Mouse (Mus musculus): ENCODE measurements around the gene Zfand2b.

The Zfand2b gene

DNA sequence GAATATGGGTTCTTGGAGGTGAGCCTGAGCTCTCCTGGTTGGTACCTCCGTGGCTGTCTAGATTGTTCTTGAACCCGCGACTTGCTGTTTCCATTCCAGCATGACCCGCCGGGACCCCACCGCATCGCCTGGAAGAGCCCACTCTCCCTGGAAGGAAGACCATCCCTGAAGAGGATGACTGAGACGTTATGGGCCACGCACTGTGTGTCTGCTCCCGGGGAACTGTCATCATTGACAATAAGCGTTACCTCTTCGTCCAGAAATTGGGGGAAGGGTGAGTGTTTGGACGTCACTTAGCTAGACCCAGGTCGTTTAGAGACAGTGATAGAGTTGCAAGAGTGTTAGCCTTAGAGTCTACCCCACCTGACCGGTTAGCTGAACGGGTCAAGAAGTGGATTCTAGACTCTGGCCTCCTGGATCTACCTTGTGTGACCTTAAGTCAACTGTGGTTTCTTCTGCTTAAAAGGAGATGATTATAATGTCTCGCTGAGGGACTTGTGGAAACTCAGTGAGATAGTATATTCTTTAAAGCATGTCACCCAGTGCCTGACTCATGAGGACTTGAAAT, 42.8 kb downstream of the Zfand2b start:
- in situ Hi-C loops (cut with MboI, MseI), result loop anchor here (25.0 kb wide), 1 partner anchor 974 kb away; the partner anchor contains the start of gene Arpc2

DNA sequence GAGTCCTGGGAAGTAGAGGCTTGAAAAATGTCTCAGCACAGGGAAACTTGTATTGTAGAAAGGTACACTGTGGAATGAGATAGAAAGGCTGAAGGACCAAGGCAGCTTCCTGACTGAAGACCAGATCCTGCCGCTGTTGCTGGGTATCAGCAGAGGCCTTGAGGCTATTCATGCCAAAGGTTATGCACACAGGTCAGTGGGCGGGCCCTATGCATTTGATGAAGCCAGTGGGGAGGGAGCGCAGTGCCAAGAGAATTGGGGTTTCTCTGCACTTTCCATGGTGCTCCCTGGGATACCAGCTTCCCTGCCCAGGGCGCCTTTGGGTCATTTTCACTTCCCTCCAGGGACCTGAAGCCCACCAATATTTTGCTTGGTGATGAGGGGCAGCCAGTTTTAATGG, 44.1 kb downstream of the Zfand2b start:
- in situ Hi-C loops (cut with MboI, MseI), result loop anchor here (25.0 kb wide), 1 partner anchor 975 kb away; the partner anchor contains the start of gene Arpc2

DNA sequence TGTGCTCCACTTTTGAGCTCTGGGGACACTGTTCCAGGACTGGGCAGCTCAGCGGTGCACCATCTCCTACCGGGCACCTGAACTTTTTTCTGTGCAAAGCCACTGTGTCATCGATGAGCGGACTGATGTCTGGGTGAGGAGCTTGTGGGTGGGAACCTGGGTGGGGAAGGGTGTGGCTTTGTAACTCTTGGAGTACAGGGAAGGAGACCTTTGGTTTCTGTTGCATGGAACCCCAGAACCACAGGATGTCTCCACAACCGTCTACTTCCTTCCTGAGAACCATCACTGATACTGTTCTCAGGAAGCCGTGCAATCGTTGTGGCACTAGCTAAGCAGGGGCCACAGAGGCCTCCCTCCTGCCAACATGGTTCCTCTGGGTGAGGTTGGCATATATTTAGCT, 44.6 kb downstream of the Zfand2b start:
- in situ Hi-C loops (cut with MboI, MseI), result loop anchor here (25.0 kb wide), 1 partner anchor 976 kb away; the partner anchor contains the start of gene Arpc2

DNA sequence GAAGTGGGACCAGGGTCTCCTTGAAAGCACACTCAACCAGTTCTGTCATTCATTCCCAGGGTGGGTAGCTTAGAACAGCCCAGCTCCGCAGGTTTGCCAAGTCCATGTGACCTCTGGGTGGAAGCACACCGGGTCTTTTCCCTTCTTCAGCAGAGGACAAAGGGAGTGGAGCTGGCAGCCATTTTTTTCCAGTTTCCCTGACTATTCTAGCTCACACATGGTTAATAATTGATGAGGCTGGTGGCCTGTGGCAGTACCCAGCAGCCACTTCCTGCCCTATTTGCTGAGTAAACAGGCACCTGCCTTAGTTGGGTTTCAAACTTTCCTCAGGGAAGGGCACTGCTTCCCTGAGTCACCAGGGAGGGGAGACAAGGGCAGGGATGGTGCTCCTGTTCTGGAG, 46.0 kb downstream of the Zfand2b start:
- in situ Hi-C loops (cut with MboI, MseI), result loop anchor here (25.0 kb wide), 1 partner anchor 977 kb away; the partner anchor contains the start of gene Arpc2

DNA sequence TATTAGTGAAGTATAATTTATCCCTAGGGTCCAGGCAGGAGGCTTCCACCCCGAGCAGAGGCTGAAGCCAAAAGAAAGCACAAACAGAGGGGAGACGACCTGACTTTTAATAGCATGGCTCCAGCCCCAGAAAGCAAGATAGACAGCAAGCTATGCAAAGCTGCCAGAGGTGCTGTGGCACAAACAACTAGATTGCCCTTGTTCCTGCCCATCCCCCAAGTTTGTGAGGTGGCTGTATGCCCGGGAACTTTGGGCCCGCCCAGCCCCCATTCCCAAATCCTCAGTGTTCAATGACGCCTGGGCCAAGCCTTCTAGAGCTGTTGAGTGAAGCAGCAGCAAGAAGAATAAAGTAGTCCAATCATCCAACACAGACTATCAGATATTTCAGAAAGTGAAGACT, 46.4 kb downstream of the Zfand2b start:
- in situ Hi-C loops (cut with MboI, MseI), result loop anchor here (25.0 kb wide), 1 partner anchor 978 kb away; the partner anchor contains the start of gene Arpc2

DNA sequence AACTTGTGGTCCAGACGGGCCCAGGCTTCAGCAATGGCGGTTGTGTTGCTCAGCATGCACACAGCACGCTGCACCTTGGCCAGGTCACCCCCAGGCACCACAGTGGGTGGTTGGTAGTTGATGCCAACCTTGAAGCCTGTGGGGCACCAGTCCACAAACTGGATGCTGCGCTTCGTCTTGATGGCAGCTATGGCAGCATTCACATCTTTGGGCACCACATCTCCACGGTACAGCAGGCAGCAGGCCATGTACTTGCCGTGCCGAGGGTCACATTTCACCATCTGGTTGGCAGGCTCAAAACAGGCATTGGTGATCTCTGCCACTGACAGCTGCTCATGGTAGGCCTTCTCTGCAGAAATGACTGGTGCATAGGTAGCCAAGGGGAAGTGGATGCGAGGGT, 47.3 kb downstream of the Zfand2b start:
- in situ Hi-C loops (cut with MboI, MseI), result loop anchor here (25.0 kb wide), 1 partner anchor 978 kb away; the partner anchor contains the start of gene Arpc2

DNA sequence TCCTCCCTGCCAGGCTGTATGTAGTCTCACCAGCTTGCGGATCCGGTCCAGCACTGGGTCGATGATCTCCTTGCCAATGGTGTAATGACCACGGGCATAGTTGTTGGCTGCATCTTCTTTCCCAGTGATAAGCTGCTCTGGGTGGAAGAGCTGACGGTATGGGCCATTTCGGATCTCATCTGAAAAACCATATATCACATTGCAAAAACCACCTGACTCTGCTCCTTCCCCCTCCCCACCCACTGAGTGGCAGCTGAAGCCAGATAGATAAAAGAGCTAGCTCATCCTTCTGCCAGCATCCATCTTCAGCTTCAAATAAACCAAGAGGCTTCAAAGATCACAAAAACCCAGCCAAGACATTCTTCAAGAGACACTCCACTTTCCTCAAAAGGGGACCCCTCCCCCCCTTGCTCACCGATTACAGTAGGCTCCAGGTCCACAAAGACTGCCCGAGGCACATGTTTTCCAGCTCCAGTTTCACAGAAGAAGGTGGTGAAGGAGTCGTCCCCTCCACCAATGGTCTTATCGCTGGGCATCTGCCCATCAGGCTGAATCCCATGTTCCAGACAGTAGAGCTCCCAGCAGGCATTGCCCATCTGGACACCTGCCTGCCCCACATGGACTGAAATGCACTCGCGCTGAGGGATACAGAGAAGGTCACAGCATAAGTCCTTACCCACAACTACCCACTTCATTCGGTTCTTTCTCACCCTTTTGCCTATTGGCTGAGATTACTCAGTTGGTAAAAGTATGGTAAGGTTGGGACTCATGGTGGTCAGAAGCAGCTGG, 48.5 kb downstream of the Zfand2b start:
- in situ Hi-C loops (cut with MboI, MseI), result loop anchor here (25.0 kb wide), 1 partner anchor 980 kb away; the partner anchor contains the start of gene Arpc2

DNA sequence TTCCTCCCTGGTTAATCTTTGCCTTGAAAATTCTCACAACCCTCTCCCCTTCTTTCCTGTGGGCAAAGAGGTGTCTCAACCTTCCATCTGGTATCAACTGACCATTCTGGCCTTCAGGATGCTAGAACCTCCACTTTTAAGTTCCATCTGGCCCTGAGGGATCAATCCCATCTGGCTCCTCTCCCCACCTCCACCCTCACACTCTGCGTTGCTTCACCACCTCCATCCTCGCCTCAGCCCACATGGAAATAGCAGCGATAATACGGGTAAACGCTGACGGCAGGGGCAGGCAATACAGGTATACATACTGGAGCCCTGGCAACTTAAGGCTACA, 49.4 kb downstream of the Zfand2b start:
- in situ Hi-C loops (cut with MboI, MseI), result loop anchor here (25.0 kb wide), 1 partner anchor 981 kb away; the partner anchor contains the start of gene Arpc2

DNA sequence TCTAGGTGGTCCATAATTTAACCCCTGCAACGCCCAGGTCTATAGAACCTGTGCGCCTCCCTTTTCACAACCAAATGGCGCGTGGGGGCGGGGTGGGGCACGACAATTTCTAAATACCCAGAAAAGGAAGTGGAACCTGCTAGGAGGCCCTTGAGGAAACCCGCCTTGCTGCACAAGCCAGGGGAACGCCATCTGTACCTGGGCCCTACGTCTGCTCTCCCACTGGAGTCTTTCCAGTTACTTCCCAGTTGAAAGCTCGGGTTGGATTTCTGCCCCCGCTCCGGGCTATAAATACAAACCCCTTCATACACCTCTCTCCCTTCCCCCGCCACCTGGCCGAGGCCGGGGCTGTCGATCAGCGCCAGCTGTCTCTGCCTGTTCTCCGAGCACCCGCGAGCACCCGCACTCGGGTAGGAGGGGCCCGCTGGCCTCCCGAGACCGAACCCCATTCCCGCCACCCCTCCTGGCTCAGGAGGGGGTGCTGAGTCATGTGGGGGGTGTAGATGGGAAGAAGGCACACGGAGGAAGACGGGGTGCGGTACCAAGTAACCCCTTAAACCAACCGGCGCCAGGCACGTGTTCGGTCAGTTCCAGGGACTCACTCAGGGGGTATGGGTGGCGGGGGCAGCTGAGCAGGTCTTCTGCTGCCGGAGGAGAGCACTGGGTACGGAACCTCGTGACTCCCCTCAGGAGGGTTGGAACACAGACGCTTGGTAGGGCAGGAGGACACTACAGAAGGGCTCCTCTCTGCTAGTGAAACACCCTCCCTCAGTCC, 50.0 kb downstream of the Zfand2b start:
- in situ Hi-C loops (cut with MboI, MseI), result loop anchor here (25.0 kb wide), 1 partner anchor 981 kb away; the partner anchor contains the start of gene Arpc2

DNA sequence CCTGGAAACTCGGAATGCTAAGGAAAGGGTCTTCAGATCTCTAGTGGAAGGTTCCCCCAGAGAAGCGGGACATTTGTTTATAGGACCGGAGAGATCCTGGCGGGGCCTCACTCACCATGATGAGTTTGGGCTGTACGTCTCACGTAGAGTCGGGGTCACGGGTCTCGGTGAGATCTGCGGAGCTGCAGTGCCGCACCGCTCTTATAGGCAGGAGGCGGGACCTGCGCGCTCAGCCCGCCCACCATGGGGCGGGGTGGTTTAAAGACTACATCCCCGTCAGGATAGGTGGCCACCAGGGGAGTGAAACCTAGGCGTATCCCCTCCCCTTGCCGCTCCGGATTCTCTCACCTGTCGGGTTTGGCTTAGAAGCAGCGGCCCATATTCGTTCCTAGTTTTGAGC, 50.6 kb downstream of the Zfand2b start:
- in situ Hi-C loops (cut with MboI, MseI), result loop anchor here (25.0 kb wide), 1 partner anchor 982 kb away; the partner anchor contains the start of gene Arpc2

DNA sequence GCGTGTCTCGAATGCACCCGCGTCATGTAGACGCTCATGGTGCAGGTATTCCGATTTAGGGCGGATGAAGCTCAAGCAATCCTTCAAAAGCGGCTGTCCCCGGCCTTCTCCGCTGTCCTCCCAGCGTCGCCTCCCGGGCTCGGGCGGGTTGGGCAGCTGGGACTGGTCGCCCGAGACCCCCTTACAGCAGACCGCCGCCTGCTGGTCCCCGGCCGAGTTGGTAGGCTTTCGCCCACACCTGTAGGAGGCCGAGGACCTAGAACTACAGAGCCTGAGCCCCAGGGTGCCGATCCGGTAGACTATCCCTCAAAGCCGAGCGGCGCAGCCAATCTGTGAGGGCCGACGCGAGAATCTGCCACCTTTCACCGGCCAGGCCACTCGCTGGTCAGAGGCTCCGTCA, 51.1 kb downstream of the Zfand2b start, which contains the start of gene Tuba4a:
TSS of gene Tuba4a (minus strand) at position 335 of the 400 bp plus-strand sequence.
- in situ Hi-C loops (cut with MboI, MseI), result loop anchor here (25.0 kb wide), 1 partner anchor 982 kb away; the partner anchor contains the start of gene Arpc2
